Mouse (Mus musculus) midbrain, embryonic 14.5 days (tissue): Measurements from ENCODE around the gene Cd247. TPM values are rescaled to one million over a fixed set of nuclear protein-coding genes. Genes with fewer than 3 reads are reported as not detected.

ENCODE experiments used
- ATAC-seq: fragments of 200-750 bp; cut with Nextera tagmentation; 2 replicates; pipeline ENCODE4 v1.8.0; 2017; ENCODE audit warnings: moderate number of reproducible peaks, moderate library complexity; ENCODE audit not compliant: low FRiP score, low TSS enrichment
- DNase-seq: peaks from one replicate; pipeline ENCODE4 v3.0.0-alpha.2; 2015
- H3K27ac ChIP-seq: fragments of 300-500 bp; sonication (generic); replicated peaks from 2 replicates; pipeline ENCODE4 v1.5.1; 2014; ENCODE audit warnings: mild to moderate bottlenecking, low read depth, low read length, moderate library complexity
- H3K27me3 ChIP-seq: fragments of 300-500 bp; sonication (generic); 2 replicates; pipeline ENCODE4 v1.6.1; 2014; ENCODE audit warnings: low read length, control low read depth, mixed read lengths; ENCODE audit not compliant: control insufficient read depth, insufficient read depth
- H3K36me3 ChIP-seq: fragments of 300-500 bp; sonication (generic); 2 replicates; pipeline ENCODE4 v1.6.1; 2014; ENCODE audit warnings: low read length, control low read depth; ENCODE audit not compliant: control insufficient read depth, insufficient read depth
- H3K4me1 ChIP-seq: fragments of 300-500 bp; sonication (generic); 2 replicates; pipeline ENCODE4 v1.6.1; 2014; ENCODE audit warnings: mild to moderate bottlenecking, antibody characterized with exemption, low read length, control low read depth; ENCODE audit not compliant: control insufficient read depth, insufficient read depth
- H3K4me2 ChIP-seq: fragments of 300-500 bp; sonication (generic); 2 replicates; pipeline ENCODE4 v1.6.1; 2014; ENCODE audit warnings: mild to moderate bottlenecking, low read length, moderate library complexity
- H3K4me3 ChIP-seq: fragments of 300-500 bp; sonication (generic); replicated peaks from 2 replicates; pipeline ENCODE4 v1.5.1; 2014; ENCODE audit warnings: low read depth, low read length
- H3K9ac ChIP-seq: fragments of 300-500 bp; sonication (generic); replicated peaks from 2 replicates; pipeline ENCODE4 v1.6.1; 2014; ENCODE audit warnings: mild to moderate bottlenecking, low read length, moderate library complexity
- H3K9me3 ChIP-seq: fragments of 300-500 bp; sonication (generic); 2 replicates; pipeline ENCODE4 v1.6.1; 2016; ENCODE audit warnings: low read length, control low read depth, mixed read lengths; ENCODE audit not compliant: control insufficient read depth
- WGBS: fragments of 180-500 bp; shearing (Covaris S2); extraction: QIAGEN DNeasy Blood & Tissue Kit; methylation state at CpG from one replicate; pipeline ENCODE4 v1.1.7; 2014; 5-methylcytosine and 5-hydroxymethylcytosine counted together
- polyA plus RNA-seq: library from polyadenylated mRNA; unstranded; fragments of >200 nt; fragmentation: Nextera tagmentation; extraction: Ambion mirVana; gene quantifications from 2 replicates; pipeline ENCODE4 v1.2.1, GENCODE M21; 2014

Gene Cd247
- polyA plus RNA-seq, 1 experiment from 2014 or later, result 2.1 TPM

GRCm38 (mm10) chr1:165810633-165811032 lies 22.2 kb downstream of the Cd247 start:
- Histone ChIP-seq H3K4me3 (no peak overlapping the region), H3K27ac (no peak overlapping the region), H3K4me1 (peaks cover 25% of the 10 kb centered on the region), H3K27me3 (no peaks in the 10 kb centered on the region; the same call in 1 of the 2 replicates), H3K9ac (no peak overlapping the region), H3K4me2 (no peak overlapping the region), H3K36me3 (no peaks in the 10 kb centered on the region), H3K9me3 (no peaks in the 10 kb centered on the region)
- 76% methylated on average over 2 of the region's 2 CpGs for WGBS
- no peak for ATAC-seq
- DNase-seq, result no peak

- Histone ChIP-seq H3K4me1 (peaks cover 25% of the 10 kb centered on the region), H3K36me3 (no peaks in the 10 kb centered on the region), H3K9me3 (no peaks in the 10 kb centered on the region), H3K27me3 (peaks cover under 1% of the 10 kb centered on the region; the same call in 1 of the 2 replicates), H3K9ac (no peak overlapping the region), H3K4me3 (no peak overlapping the region), H3K27ac (no peak overlapping the region), H3K4me2 (no peak overlapping the region)
- no peak for DNase-seq
- no peak for ATAC-seq
- WGBS, result 93% methylated on average over 5 of the region's 5 CpGs
Observed at GRCm38 (mm10) chr1:165811170-165811569, 22.7 kb downstream of the Cd247 start.

GRCm38 (mm10) chr1:165812775-165813174 lies 24.3 kb downstream of the Cd247 start:
- no peak overlapping the region for H3K9ac ChIP-seq
- H3K27me3 ChIP-seq, result peaks cover 16% of the 10 kb centered on the region
- no peaks in the 10 kb centered on the region for H3K36me3 ChIP-seq
- H3K27ac ChIP-seq, result no peak overlapping the region
- no peak overlapping the region for H3K4me3 ChIP-seq
- H3K9me3 ChIP-seq, result no peaks in the 10 kb centered on the region
- no peak overlapping the region for H3K4me2 ChIP-seq
- no peak for DNase-seq
- WGBS, result 78% methylated on average over 3 of the region's 3 CpGs
- peaks cover 25% of the 10 kb centered on the region for H3K4me1 ChIP-seq
- ATAC-seq, result no peak

GRCm38 (mm10) chr1:165814116-165814515 lies 25.6 kb downstream of the Cd247 start:
- no peaks in the 10 kb centered on the region for H3K9me3 ChIP-seq
- 3% methylated on average over 7 of the region's 7 CpGs for WGBS
- DNase-seq, result peak; percentile 74
- no peak overlapping the region for H3K4me3 ChIP-seq
- H3K4me1 ChIP-seq, result peaks cover 33% of the 10 kb centered on the region
- peak; percentile 47; the same call in 1 of the 2 replicates for ATAC-seq
- peaks cover 24% of the 10 kb centered on the region for H3K27me3 ChIP-seq
- no peaks in the 10 kb centered on the region for H3K36me3 ChIP-seq
- peak overlapping the region; percentile 60 for H3K27ac ChIP-seq
- no peak overlapping the region for H3K4me2 ChIP-seq
- H3K9ac ChIP-seq, result no peak overlapping the region; the same call in 1 of the 2 replicates

GRCm38 (mm10) chr1:165814521-165815278 lies 26.2 kb downstream of the Cd247 start:
- DNase-seq, result peak; percentile 71
- H3K36me3 ChIP-seq, result no peaks in the 10 kb centered on the region
- H3K9ac ChIP-seq, result peak overlapping the region; percentile 24; the same call in 1 of the 2 replicates
- H3K4me2 ChIP-seq, result peak overlapping the region; percentile 20
- peak overlapping the region; percentile 60 for H3K27ac ChIP-seq
- no peaks in the 10 kb centered on the region for H3K9me3 ChIP-seq
- 5% methylated on average over 14 of the region's 14 CpGs for WGBS
- H3K4me3 ChIP-seq, result no peak overlapping the region
- peaks cover 27% of the 10 kb centered on the region for H3K27me3 ChIP-seq
- peak; percentile 41; the same call in 1 of the 2 replicates for ATAC-seq
- peaks cover 33% of the 10 kb centered on the region for H3K4me1 ChIP-seq

- no peaks in the 10 kb centered on the region for H3K36me3 ChIP-seq
- H3K9ac ChIP-seq, result no peak overlapping the region
- ATAC-seq, result no peak
- H3K9me3 ChIP-seq, result no peaks in the 10 kb centered on the region
- peaks cover 28% of the 10 kb centered on the region for H3K27me3 ChIP-seq
- WGBS, result 90% methylated on average over 9 of the region's 9 CpGs
- H3K4me3 ChIP-seq, result no peak overlapping the region
- H3K4me1 ChIP-seq, result peaks cover 33% of the 10 kb centered on the region
- no peak for DNase-seq
- no peak overlapping the region for H3K27ac ChIP-seq
- H3K4me2 ChIP-seq, result no peak overlapping the region
Observed at GRCm38 (mm10) chr1:165816391-165816790, 27.9 kb downstream of the Cd247 start.

GRCm38 (mm10) chr1:165817264-165817663 lies 28.8 kb downstream of the Cd247 start:
- Histone ChIP-seq H3K4me2 (no peak overlapping the region), H3K4me1 (peaks cover 33% of the 10 kb centered on the region), H3K4me3 (no peak overlapping the region), H3K36me3 (no peaks in the 10 kb centered on the region), H3K27ac (no peak overlapping the region), H3K9me3 (no peaks in the 10 kb centered on the region), H3K9ac (no peak overlapping the region), H3K27me3 (peaks cover 28% of the 10 kb centered on the region)
- ATAC-seq (no peak), DNase-seq (peak; percentile 35)
- WGBS, result 48% methylated on average over 9 of the region's 9 CpGs

GRCm38 (mm10) chr1:165818145-165818860 lies 29.8 kb downstream of the Cd247 start:
- Histone ChIP-seq H3K9me3 (no peaks in the 10 kb centered on the region), H3K27me3 (peaks cover 28% of the 10 kb centered on the region), H3K36me3 (no peaks in the 10 kb centered on the region), H3K27ac (no peak overlapping the region), H3K4me2 (no peak overlapping the region), H3K4me1 (peaks cover 30% of the 10 kb centered on the region), H3K9ac (0 out of 2 replicates have a peak overlapping the region, but pooled peaks have one; percentile 12), H3K4me3 (no peak overlapping the region)
- ATAC-seq, result no peak
- DNase-seq, result peak; percentile 47
- WGBS, result 29% methylated on average over 8 of the region's 8 CpGs
